Mouse (Mus musculus) fat pad, adult 2 months (tissue): ENCODE results near the gene Ebf1.

Experiments used
- DNase-seq: peaks from one replicate; pipeline ENCODE4 v3.0.0-alpha.2; 2011; ENCODE audit warnings: low read depth, low spot score; ENCODE audit errors: extremely low read depth

Ebf1 gene

GRCm38 (mm10) chr11:44888390-44888789 lies 271.3 kb downstream of the Ebf1 start:
- no peak for DNase-seq

- DNase-seq, result no peak
These were observed 275.9 kb downstream of the Ebf1 start for GRCm38 (mm10) chr11:44892814-44893521.

GRCm38 (mm10) chr11:44893986-44894385 lies 276.9 kb downstream of the Ebf1 start:
- DNase-seq, result no peak

- no peak for DNase-seq
These were observed 277.7 kb downstream of the Ebf1 start for GRCm38 (mm10) chr11:44894798-44895197.

GRCm38 (mm10) chr11:44895893-44896292 lies 278.8 kb downstream of the Ebf1 start:
- no peak for DNase-seq

GRCm38 (mm10) chr11:44897140-44897665 lies 280.1 kb downstream of the Ebf1 start:
- DNase-seq, result no peak

GRCm38 (mm10) chr11:44899554-44899953 lies 282.4 kb downstream of the Ebf1 start:
- DNase-seq, result no peak

- no peak for DNase-seq
These were observed 282.8 kb downstream of the Ebf1 start for GRCm38 (mm10) chr11:44899965-44900364.

GRCm38 (mm10) chr11:44900496-44900895 lies 283.4 kb downstream of the Ebf1 start:
- no peak for DNase-seq

GRCm38 (mm10) chr11:44901715-44902114 lies 284.6 kb downstream of the Ebf1 start:
- no peak for DNase-seq

- no peak for DNase-seq
These were observed 285.0 kb downstream of the Ebf1 start for GRCm38 (mm10) chr11:44902165-44902564.

- no peak for DNase-seq
These were observed 287.0 kb downstream of the Ebf1 start for GRCm38 (mm10) chr11:44904121-44904520.

- DNase-seq, result no peak
These were observed 289.3 kb downstream of the Ebf1 start for GRCm38 (mm10) chr11:44906456-44906855.

- no peak for DNase-seq
These were observed 294.6 kb downstream of the Ebf1 start for GRCm38 (mm10) chr11:44911765-44912164.

GRCm38 (mm10) chr11:44913806-44914205 lies 296.7 kb downstream of the Ebf1 start:
- DNase-seq, result no peak

- DNase-seq, result no peak
These were observed 299.9 kb downstream of the Ebf1 start for GRCm38 (mm10) chr11:44917059-44917458.

GRCm38 (mm10) chr11:44923138-44923537 lies 306.0 kb downstream of the Ebf1 start:
- no peak for DNase-seq

- DNase-seq, result no peak
These were observed 306.9 kb downstream of the Ebf1 start for GRCm38 (mm10) chr11:44923868-44924508.

GRCm38 (mm10) chr11:44924896-44925295 lies 307.8 kb downstream of the Ebf1 start:
- no peak for DNase-seq

- DNase-seq, result no peak
These were observed 308.8 kb downstream of the Ebf1 start for GRCm38 (mm10) chr11:44925806-44926525.

- DNase-seq, result no peak
These were observed 311.3 kb downstream of the Ebf1 start for GRCm38 (mm10) chr11:44928403-44928802.
